Mouse (Mus musculus) heart, embryonic 11.5 days (tissue): ENCODE measurements around the gene Mfrp. TPM values are rescaled to one million over a fixed set of nuclear protein-coding genes. Genes with fewer than 3 reads are reported as not detected.

ENCODE experiments used
- ATAC-seq: fragments of 200-750 bp; cut with Nextera tagmentation; replicated peaks from 2 replicates; pipeline ENCODE4 v1.8.0; 2017; ENCODE audit warnings: moderate library complexity; ENCODE audit not compliant: insufficient number of reproducible peaks, low FRiP score, low TSS enrichment
- H3K27ac ChIP-seq: fragments of 300-500 bp; sonication (generic); 2 replicates; pipeline ENCODE4 v1.5.1; 2014; ENCODE audit warnings: mild to moderate bottlenecking, low read depth, low read length
- H3K27me3 ChIP-seq: fragments of 300-500 bp; sonication (generic); 2 replicates; pipeline ENCODE4 v1.6.1; 2014; ENCODE audit warnings: mild to moderate bottlenecking, low read length, mixed read lengths; ENCODE audit not compliant: control insufficient read depth, insufficient read depth
- H3K36me3 ChIP-seq: fragments of 300-500 bp; sonication (generic); 2 replicates; pipeline ENCODE4 v1.6.1; 2014; ENCODE audit warnings: mild to moderate bottlenecking, low read length, moderate library complexity, mixed read lengths; ENCODE audit not compliant: control insufficient read depth, insufficient read depth
- H3K4me1 ChIP-seq: fragments of 300-500 bp; sonication (generic); 2 replicates; pipeline ENCODE4 v1.6.1; 2014; ENCODE audit warnings: low read length; ENCODE audit not compliant: control insufficient read depth, insufficient read depth
- H3K4me2 ChIP-seq: fragments of 300-500 bp; sonication (generic); 2 replicates; pipeline ENCODE4 v1.6.1; 2014; ENCODE audit warnings: mild to moderate bottlenecking, moderate library complexity
- H3K4me3 ChIP-seq: fragments of 300-500 bp; sonication (generic); 2 replicates; pipeline ENCODE4 v1.5.1; 2014; ENCODE audit warnings: low read depth, low read length
- H3K9ac ChIP-seq: fragments of 300-500 bp; sonication (generic); 2 replicates; pipeline ENCODE4 v1.6.1; 2014; ENCODE audit warnings: mild to moderate bottlenecking, low read depth, low read length, moderate library complexity
- H3K9me3 ChIP-seq: fragments of 300-500 bp; sonication (generic); replicated peaks from 2 replicates; pipeline ENCODE4 v1.6.1; 2016; ENCODE audit warnings: low read length; ENCODE audit not compliant: control insufficient read depth
- WGBS: fragments of 180-500 bp; shearing (Covaris S2); extraction: QIAGEN DNeasy Blood & Tissue Kit; methylation state at CpG from one replicate; pipeline ENCODE4 v1.1.7; 2014; ENCODE audit not compliant: insufficient replicate concordance; 5-methylcytosine and 5-hydroxymethylcytosine counted together
- polyA plus RNA-seq: library from polyadenylated mRNA; unstranded; fragments of >200 nt; fragmentation: Nextera tagmentation; extraction: Ambion mirVana; gene quantifications from 2 replicates; pipeline ENCODE4 v1.2.1, GENCODE M21; 2014

Mfrp gene
- polyA plus RNA-seq, 1 experiment from 2014 or later, result 0.16 TPM

- Histone ChIP-seq H3K27me3 (no peaks in the 10 kb centered on the region), H3K27ac (peak overlapping the region; percentile 90), H3K36me3 (peaks cover 11% of the 10 kb centered on the region), H3K9ac (peak overlapping the region; percentile 88; the same call in 1 of the 2 replicates), H3K4me1 (peaks cover 42% of the 10 kb centered on the region), H3K4me3 (peak overlapping the region; percentile 87), H3K9me3 (no peaks in the 10 kb centered on the region), H3K4me2 (peak overlapping the region; percentile 86)
- no peak for ATAC-seq
- 13% methylated on average over 2 of the region's 2 CpGs for whole genome bisulfite sequencing
These were observed 31.8 kb downstream of the Mfrp start for GRCm38 (mm10) chr9:44133287-44133686.

- under 1% methylated on average over 54 of the region's 55 CpGs for WGBS
- H3K27ac ChIP-seq, result peak within 1 kb of the TSS; percentile 90
- peak; percentile 40 for ATAC-seq
These were observed 32.7 kb downstream of the Mfrp start, which contains the start of gene Mcam for GRCm38 (mm10) chr9:44134101-44134850. Gene Mcam (plus strand): TSS chr9:44134469.

GRCm38 (mm10) chr9:44134851-44135730 is 33.6 kb downstream of the Mfrp start:
- Histone ChIP-seq H3K9me3 (no peaks in the 10 kb centered on the region), H3K9ac (peak overlapping the region; percentile 88), H3K4me1 (peaks cover 48% of the 10 kb centered on the region), H3K27ac (peak overlapping the region; percentile 90), H3K27me3 (no peaks in the 10 kb centered on the region), H3K4me2 (peak overlapping the region; percentile 86), H3K4me3 (peak overlapping the region; percentile 87), H3K36me3 (peaks cover 25% of the 10 kb centered on the region)
- WGBS, result 2% methylated on average over 46 of the region's 49 CpGs
- no peak for ATAC-seq

More at GRCm38 (mm10) chr9:44134101-44134850, 32.7 kb downstream of the Mfrp start, which contains the start of gene Mcam:
- Histone ChIP-seq H3K9ac (peak within 1 kb of the TSS; percentile 88), H3K4me3 (peak within 1 kb of the TSS; percentile 87), H3K27me3 (no peaks in the 10 kb centered on the region), H3K4me2 (peak within 1 kb of the TSS; percentile 86), H3K4me1 (peaks cover 49% of the 10 kb centered on the region), H3K9me3 (no peaks in the 10 kb centered on the region), H3K36me3 (peaks cover 17% of the 10 kb centered on the region)

- WGBS, result 26% methylated on average over 7 of the region's 7 CpGs
- Histone ChIP-seq H3K36me3 (peaks cover 32% of the 10 kb centered on the region), H3K9ac (peak overlapping the region; percentile 88), H3K4me3 (peak overlapping the region; percentile 87), H3K9me3 (no peaks in the 10 kb centered on the region), H3K4me2 (peak overlapping the region; percentile 86), H3K4me1 (peaks cover 42% of the 10 kb centered on the region), H3K27ac (peak overlapping the region; percentile 90), H3K27me3 (no peaks in the 10 kb centered on the region)
- ATAC-seq, result peak; percentile 35; the same call in 1 of the 2 replicates
These were observed 34.3 kb downstream of the Mfrp start for GRCm38 (mm10) chr9:44135731-44136411.

GRCm38 (mm10) chr9:44137846-44138245 is 36.3 kb downstream of the Mfrp start:
- no peak overlapping the region for H3K4me3 ChIP-seq
- no peak overlapping the region for H3K4me2 ChIP-seq
- H3K9me3 ChIP-seq, result no peaks in the 10 kb centered on the region
- 62% methylated on average over 4 of the region's 4 CpGs for WGBS
- peaks cover 38% of the 10 kb centered on the region for H3K36me3 ChIP-seq
- ATAC-seq, result no peak
- no peak overlapping the region for H3K27ac ChIP-seq
- H3K27me3 ChIP-seq, result no peaks in the 10 kb centered on the region
- H3K9ac ChIP-seq, result no peak overlapping the region
- H3K4me1 ChIP-seq, result peaks cover 33% of the 10 kb centered on the region

GRCm38 (mm10) chr9:44141951-44142350 is 40.4 kb downstream of the Mfrp start:
- Histone ChIP-seq H3K36me3 (peaks cover 35% of the 10 kb centered on the region), H3K9me3 (no peaks in the 10 kb centered on the region), H3K4me1 (peaks cover 14% of the 10 kb centered on the region; the same call in 1 of the 2 replicates), H3K4me2 (no peak overlapping the region), H3K4me3 (no peak overlapping the region), H3K9ac (no peak overlapping the region), H3K27ac (no peak overlapping the region), H3K27me3 (no peaks in the 10 kb centered on the region)
- ATAC-seq, result no peak
- WGBS, result 65% methylated on average over 5 of the region's 5 CpGs

- no peak overlapping the region for H3K4me2 ChIP-seq
- no peak overlapping the region for H3K9ac ChIP-seq
- H3K27ac ChIP-seq, result peak overlapping the region; percentile 10; the same call in 1 of the 2 replicates
- peaks cover 11% of the 10 kb centered on the region; the same call in 1 of the 2 replicates for H3K4me1 ChIP-seq
- no peak overlapping the region for H3K4me3 ChIP-seq
- H3K27me3 ChIP-seq, result no peaks in the 10 kb centered on the region
- no peaks in the 10 kb centered on the region for H3K9me3 ChIP-seq
- 77% methylated on average over 5 of the region's 5 CpGs for WGBS
- peaks cover 26% of the 10 kb centered on the region for H3K36me3 ChIP-seq
- no peak for ATAC-seq
These were observed 41.9 kb downstream of the Mfrp start for GRCm38 (mm10) chr9:44143421-44143820.
